Mouse (Mus musculus): Measurements from ENCODE around the gene Cox17. TPM values are rescaled to one million over a fixed set of nuclear protein-coding genes. Genes with fewer than 3 reads are reported as not detected.

Cox17 gene
- polyA plus RNA-seq, 1 experiment: 73.5 TPM

- 46% methylated on average over 6 of the region's 6 CpGs for WGBS
- no peak for DNase-seq (ENCODE audit: low read depth, low spot score)
Measured at GRCm38 (mm10) chr16:38347588-38347987, 797 bp downstream of the Cox17 start.

GRCm38 (mm10) chr16:38348217-38348761 lies 1.5 kb downstream of the Cox17 start:
- no peak for DNase-seq (ENCODE audit: low read depth, low spot score)
- 58% methylated on average over 9 of the region's 9 CpGs for WGBS

DNA sequence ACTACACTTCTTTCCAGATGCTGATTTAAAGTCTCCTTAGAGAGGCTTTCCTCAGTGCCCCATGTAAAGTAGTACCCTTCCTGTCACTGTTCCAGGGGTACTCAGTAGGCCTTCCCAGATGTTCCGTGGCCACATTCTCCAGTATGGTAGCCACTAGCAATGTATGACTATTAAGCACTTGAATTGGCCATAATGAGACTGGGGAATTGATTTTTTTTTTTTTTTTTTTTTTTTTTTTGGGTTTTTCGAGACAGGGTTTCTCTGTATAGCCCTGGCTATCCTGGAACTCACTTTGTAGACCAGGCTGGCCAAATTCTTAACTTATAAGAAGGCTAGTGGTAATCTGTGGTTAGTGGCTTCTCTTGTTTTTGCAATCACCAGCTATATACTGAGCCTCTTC lies 3.1 kb downstream of the Cox17 start:
- no peak for DNase-seq (ENCODE audit: low read depth, low spot score)
- WGBS: 79% methylated on average over 2 of the region's 2 CpGs

DNA sequence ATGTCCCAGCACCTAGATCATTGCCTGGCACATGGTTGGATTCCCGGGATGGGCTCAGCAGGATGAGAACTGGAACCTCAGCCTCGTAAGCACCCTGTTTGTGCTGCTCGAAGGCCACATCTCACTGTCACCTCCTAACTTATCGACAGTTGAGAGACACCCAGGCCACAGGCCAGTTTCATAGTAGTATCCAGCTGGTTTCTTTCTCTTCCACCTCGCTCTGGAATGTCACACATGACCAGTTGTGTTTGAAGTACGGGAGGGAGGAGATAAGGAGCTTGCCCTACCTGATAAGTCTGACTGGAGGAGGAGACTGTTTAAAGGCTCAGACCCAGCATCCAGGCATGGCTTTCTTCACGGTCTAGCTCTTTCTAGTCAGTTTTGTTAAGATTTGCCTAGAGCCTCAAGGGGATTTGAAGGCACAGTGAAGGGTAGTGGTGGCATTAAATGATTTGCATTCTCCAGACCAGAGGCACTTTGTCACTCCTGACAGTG lies 3.6 kb downstream of the Cox17 start:
- DNase-seq (ENCODE audit: low read depth, low spot score): no peak
- 62% methylated on average over 7 of the region's 7 CpGs for WGBS

GRCm38 (mm10) chr16:38350939-38351338 lies 4.1 kb downstream of the Cox17 start:
- 44% methylated on average over 6 of the region's 6 CpGs for WGBS
- no peak for DNase-seq (ENCODE audit: low read depth, low spot score)

GRCm38 (mm10) chr16:38352031-38352430 lies 5.2 kb downstream of the Cox17 start:
- no peak for DNase-seq (ENCODE audit: low read depth, low spot score)
- 77% methylated on average over 7 of the region's 7 CpGs for WGBS

GRCm38 (mm10) chr16:38352851-38353250 lies 6.1 kb downstream of the Cox17 start:
- no peak for DNase-seq (ENCODE audit: low read depth, low spot score)

GRCm38 (mm10) chr16:38353642-38354041 lies 6.9 kb downstream of the Cox17 start:
- DNase-seq (ENCODE audit: low read depth, low spot score): no peak
- WGBS: 97% methylated on average over 2 of the region's 2 CpGs

GRCm38 (mm10) chr16:38354185-38354913 lies 7.6 kb downstream of the Cox17 start:
- WGBS: 78% methylated on average over 5 of the region's 5 CpGs
- DNase-seq (ENCODE audit: low read depth, low spot score): no peak

DNA sequence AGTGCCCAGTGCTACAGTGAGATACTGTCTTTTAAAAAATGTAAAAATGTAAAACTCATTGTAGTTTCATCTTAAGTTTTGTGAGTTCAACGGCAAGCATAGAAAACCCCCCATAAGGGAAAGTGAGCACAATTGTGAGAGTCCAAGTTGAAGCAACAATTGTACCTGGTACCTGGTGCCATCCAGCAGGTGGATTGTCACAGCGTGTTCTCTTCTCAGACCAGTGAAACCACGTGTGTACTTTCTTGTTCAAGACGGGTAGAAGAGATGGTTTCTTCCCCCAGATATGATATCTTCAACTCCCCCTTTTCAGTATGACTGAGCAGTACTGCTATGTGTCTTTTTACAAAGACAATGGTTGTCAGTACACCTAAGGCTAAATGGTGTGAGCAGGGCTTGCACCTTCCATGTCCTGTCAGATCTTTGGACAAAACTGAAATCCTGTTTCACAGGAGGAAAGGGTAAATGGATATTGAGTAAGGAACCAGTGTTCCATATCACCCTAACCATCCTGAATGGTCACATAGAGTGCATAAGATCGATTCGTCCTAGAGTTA lies 11.5 kb downstream of the Cox17 start:
- WGBS: 91% methylated on average over 6 of the region's 6 CpGs
- DNase-seq (ENCODE audit: low read depth, low spot score): no peak

DNA sequence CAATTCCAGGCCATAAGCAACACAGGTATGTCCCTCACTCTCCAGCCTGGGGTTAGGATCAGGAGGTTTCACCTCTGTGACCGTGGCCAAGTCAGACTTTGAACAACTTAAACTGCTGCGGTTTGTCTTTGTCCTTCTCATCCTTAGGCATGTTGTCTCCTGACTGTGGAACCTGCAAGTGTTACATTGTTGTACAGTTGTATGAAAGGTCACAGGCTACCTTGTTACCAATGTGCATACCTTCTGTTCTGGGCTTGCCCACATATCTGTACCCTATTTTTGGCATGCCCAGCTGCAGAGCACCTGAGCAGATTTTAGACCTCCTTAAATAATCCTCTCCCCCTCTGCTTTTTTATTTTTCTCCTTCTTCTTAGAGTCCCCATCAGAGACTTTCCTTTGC lies 12.4 kb downstream of the Cox17 start:
- no peak for DNase-seq (ENCODE audit: low read depth, low spot score)
- 77% methylated on average over 2 of the region's 2 CpGs for WGBS

DNA sequence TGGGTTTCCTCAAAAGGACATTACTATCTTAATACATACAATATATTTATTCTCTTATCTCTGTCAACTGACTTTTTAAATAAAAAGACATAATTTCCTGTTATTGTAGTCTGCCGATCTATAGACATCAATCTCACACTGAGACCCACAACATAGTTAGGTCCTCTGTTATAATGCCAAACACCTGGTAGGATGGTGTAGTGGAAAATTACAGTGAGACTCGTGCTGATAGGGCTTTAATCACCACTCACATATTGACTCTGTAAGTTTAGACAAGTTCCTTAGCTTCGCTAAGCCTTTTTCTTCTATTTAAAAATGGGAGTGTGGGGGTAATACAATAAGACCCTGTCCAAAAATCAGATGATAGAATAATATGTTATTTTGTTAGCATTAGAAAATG lies 13.1 kb downstream of the Cox17 start:
- DNase-seq (ENCODE audit: low read depth, low spot score): no peak
- 64% methylated on average over 3 of the region's 3 CpGs for WGBS

- WGBS: 38% methylated on average over 2 of the region's 2 CpGs
- DNase-seq (ENCODE audit: low read depth, low spot score): no peak
Measured at GRCm38 (mm10) chr16:38360317-38360716, 13.5 kb downstream of the Cox17 start.

DNA sequence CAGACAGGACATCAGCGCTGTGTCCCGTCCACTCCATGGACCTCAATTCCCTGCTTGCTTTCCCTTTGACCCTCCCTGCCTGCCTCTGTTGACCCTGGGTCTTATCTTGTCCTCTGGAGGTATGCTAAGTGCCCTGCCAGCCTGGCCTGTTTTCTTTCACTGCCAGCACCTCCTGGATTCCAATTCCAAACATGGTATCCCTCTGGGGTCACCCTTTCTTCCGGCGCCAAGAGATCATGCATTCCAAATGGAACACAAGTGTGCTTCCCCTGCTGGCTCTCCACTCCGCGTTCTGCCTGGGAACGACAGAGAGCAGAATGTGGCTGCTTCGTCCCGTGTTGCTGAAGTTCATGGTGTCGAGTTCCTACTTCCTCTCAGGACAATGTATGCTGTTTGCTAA lies 15.1 kb downstream of the Cox17 start, which contains the start of gene Popdc2:
Popdc2 (plus strand) TSS at position 277 of the 400 bp plus-strand sequence.
- no peak for DNase-seq (ENCODE audit: low read depth, low spot score)
- WGBS: 41% methylated on average over 10 of the region's 10 CpGs

DNA sequence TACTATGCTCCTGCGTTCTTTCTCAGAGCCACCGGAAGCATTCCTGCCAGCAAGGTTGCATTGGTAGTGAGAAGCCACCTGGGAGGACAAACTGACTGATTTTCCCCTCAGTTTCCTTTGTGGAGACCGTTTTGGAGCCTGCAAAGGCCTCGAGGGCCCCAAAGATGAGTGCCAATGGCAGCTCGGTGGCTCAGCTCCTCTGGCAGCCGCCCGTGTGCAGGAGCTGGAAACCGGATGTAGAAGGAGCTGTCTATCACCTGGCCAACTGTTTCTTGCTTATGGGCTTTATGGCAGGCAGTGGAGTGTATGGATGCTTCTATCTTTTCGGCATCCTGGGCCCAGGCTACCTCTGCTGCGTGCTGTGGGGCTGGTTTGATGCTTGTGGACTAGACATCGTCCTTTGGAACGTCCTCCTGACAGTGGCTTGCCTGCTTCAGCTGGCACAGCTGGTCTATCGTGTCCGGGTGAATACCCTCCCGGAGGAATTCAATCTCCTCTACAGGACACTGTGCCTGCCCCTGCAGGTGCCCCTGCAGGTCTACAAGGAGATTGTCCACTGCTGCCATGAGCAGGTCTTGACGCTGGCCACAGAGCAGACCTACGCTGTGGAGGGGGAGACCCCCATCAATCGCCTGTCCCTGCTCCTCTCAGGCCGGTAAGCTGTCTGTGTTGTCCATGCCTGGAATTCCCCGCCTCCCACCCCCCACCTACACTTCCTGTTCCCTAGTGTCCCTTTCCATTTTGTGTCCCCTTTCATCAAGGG lies 15.9 kb downstream of the Cox17 start:
- 75% methylated on average over 20 of the region's 20 CpGs for WGBS
- DNase-seq (ENCODE audit: low read depth, low spot score): no peak

GRCm38 (mm10) chr16:38363256-38363595 lies 16.4 kb downstream of the Cox17 start:
- DNase-seq (ENCODE audit: low read depth, low spot score): no peak
- WGBS: 61% methylated on average over 3 of the region's 3 CpGs

GRCm38 (mm10) chr16:38363657-38364056 lies 16.9 kb downstream of the Cox17 start:
- DNase-seq (ENCODE audit: low read depth, low spot score): no peak
- WGBS: 75% methylated on average over 7 of the region's 7 CpGs

GRCm38 (mm10) chr16:38365390-38365789 lies 18.6 kb downstream of the Cox17 start:
- DNase-seq (ENCODE audit: low read depth, low spot score): no peak
- 85% methylated on average over 10 of the region's 10 CpGs for WGBS

DNA sequence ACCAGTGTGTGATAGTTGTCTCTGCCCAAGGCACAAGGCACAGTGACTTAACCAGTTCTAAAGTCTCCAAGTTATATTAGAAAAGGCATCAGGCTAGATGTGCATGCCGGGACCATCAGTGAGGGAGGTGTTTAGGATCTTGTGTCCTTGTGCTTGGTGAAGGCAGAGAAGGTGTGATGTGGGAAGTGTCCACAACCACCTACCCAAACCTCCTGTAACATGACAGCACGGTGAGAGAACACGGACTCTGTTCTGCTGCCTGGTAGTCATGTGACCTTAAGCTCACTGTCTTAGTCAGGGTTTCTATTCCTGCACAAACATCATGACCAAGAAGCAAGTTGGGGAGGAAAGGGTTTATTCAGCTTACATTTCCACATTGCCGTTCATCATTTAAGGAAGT lies 19.4 kb downstream of the Cox17 start:
- 81% methylated on average over 4 of the region's 4 CpGs for WGBS
- DNase-seq (ENCODE audit: low read depth, low spot score): no peak

DNA sequence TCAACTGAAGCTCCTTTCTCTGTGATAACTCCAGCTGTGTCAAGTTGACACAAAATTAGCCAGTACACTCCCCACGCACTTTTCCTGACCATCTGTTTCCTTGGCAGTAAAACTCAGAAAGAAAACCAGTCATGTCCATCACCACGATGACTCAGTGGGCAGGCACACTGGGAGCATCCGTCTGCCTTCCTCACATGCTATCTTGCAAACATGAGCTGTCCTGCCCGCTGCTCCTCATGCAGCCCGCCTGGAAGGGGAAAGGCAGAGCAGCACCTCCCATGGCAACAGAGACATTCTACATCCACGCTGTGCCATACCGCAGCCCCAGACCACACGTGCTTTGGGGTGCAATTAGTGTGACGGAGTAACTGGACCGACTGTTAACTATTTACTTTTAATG lies 21.5 kb downstream of the Cox17 start:
- WGBS: 48% methylated on average over 10 of the region's 10 CpGs
- no peak for DNase-seq (ENCODE audit: low read depth, low spot score)

DNA sequence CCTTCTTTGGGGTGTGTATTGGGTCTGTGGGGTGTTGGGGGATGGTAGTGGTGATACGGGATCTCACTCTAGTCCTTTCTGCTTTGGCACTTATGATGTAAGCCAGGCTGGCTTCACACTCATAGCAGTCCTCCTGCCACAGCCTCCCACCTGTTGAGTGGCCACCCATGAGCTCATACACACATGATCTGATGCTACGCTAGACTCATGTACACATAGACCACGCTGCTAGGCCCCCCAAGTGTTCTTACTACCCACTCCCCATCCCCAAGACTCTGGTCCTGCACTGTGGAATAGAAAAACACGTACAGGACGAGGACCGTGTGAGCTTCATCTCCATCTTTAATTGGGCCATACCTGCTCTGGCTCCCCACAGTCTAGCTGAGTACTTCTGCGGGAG lies 22.2 kb downstream of the Cox17 start:
- DNase-seq (ENCODE audit: low read depth, low spot score): no peak
- WGBS: 77% methylated on average over 7 of the region's 7 CpGs

Data from large intestine, adult 2 months (tissue).